Mouse (Mus musculus): ENCODE results near the gene Rdx.

Gene Rdx

DNA sequence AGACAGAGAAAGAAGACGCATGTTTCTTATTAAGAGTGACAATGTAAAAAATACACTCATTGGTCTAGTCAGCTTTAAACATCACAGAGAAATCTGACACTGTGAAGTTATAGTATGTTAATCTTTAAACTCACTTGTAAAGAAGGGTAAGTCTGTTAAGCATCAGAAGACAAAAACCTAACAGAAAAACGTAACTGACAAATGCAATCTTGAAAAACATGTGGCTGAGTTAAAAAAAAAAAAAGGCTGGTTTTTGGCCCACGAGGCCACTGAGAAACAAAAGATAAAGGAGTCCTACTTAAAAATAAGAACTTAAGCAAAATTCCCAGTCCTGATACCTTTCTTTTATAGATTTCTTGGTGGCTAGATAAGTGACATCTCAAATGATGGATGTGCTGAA lies 63.8 kb downstream of the Rdx start:
- no peak for DNase-seq (ENCODE audit: low read depth, low spot score)

DNA sequence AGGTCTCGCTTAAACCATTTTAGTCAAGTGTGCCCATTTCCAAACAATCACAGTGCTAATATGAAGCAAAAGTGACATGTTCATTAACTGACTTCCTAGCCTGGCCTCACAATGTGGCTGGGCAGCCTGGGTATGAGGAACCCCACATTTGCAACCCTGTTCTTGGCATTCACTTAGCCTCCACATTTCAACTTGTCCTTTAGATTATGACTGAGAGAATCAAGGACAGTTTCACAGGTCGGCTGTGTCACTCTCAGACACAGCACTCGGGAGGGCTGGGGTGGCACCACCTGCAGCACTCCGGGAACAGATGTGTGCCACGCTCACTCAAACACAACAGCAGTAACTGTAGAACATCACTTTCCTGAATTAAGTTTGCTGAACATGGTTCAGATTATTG lies 66.1 kb downstream of the Rdx start:
- DNase-seq (ENCODE audit: low read depth, low spot score), result no peak

DNA sequence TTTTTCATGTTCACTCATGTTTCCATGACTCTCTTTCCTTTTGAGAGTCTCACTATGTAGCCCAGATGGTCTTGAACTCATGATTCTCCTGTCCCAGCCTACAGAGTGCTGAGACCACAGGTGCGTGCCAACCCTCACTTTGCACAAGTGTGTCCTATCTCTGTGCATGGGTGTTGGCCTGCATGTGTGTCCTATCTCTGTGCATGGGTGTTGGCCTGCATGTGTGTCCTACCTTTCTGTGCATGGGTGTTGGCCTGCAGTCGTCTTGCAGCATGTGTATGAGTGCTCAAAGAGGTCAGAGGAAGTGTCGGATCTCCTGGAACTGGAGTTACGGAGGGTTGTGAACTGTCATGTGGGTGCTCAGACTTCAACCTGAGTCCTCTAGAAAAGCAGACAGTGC lies 72.2 kb downstream of the Rdx start:
- DNase-seq (ENCODE audit: low read depth, low spot score), result no peak

DNA sequence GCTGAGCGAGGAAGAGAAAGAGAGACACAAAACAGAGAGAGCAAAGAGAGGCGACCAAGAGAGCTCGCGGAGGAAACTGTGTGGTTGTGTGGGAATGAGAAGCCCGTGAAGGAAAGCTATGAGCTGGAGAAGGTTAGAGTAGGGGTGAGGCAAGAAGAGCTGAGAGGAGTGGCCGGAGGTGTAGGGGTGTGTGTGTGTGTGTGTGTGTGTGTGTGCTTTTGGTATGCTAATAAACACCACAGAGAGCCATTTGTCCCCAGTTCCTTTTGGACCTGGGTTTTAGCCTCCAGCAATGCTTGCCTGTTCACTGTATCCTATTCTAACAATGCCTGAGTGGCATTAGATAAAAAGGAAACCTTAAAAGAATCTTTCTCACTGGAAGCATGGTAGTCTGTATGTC lies 78.3 kb downstream of the Rdx start:
- no peak for DNase-seq (ENCODE audit: low read depth, low spot score)

DNA sequence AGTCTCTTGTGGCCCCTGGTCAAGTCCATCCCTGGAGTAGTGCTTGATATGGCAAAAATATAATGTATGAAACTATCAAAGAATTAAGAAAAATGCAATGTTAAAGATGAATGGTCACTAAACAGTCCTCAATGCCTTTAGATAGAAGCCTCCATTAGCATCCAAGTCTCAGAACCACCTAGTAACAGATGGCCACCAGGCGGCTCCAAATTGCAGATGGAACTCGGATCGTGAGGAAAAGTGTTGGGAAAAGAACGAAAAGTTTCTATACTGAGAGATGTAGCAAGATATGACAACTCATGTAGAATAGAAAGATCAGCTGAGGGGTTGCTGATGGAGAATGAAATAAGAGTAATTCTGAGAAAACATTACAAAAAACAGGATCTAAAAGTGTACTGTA lies 83.4 kb downstream of the Rdx start:
- no peak for DNase-seq (ENCODE audit: low read depth, low spot score)

DNA sequence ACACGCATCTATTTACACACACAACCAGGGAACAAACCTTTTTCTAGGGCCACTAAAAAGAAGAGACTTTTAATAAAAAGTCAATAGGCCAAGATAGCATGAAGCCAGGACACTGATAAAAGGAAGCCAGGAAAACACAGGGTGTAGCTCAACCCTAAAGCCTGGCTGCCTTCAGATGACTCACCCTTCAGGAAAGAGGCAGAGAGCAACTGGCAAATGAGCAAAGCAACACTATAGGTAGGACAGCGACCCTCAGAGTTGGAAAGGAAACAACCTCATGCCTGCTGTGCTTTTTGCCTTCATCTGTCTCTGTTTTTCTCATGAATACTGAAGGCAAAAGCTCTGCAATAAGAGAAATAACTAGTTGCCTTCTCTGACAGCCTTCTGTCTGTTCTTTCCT lies 85.8 kb downstream of the Rdx start:
- DNase-seq (ENCODE audit: low read depth, low spot score), result no peak

Measured in brain, embryonic 18.5 days (tissue).